Mouse (Mus musculus) forebrain, embryonic 14.5 days (tissue): ENCODE measurements around the gene Trim13. TPM values are rescaled to one million over a fixed set of nuclear protein-coding genes. Genes with fewer than 3 reads are reported as not detected.
"Not testable (repeated sequence)": the region's sequence is repeated elsewhere in the genome, so short reads cannot be mapped to it uniquely, and the experiment has no call there.

ENCODE experiments used
- ATAC-seq: fragments of 200-750 bp; cut with Nextera tagmentation; 2 replicates; pipeline ENCODE4 v1.8.0; 2017; ENCODE audit warnings: mild to moderate bottlenecking, moderate library complexity
- DNase-seq: peaks from one replicate; pipeline ENCODE4 v3.0.0-alpha.2; 2015; ENCODE audit warnings: low spot score
- H3K27ac ChIP-seq: fragments of 300-500 bp; sonication (generic); 2 replicates; pipeline ENCODE4 v1.5.1; 2014; ENCODE audit warnings: low read depth, mild to moderate bottlenecking, control low read depth, low read length, moderate library complexity
- H3K27me3 ChIP-seq: fragments of 300-500 bp; sonication (generic); replicated peaks from 2 replicates; pipeline ENCODE4 v1.6.1; 2014; ENCODE audit warnings: low read length, control low read depth, mixed read lengths; ENCODE audit not compliant: control insufficient read depth, insufficient read depth
- H3K36me3 ChIP-seq: fragments of 300-500 bp; sonication (generic); 2 replicates; pipeline ENCODE4 v1.6.1; 2014; ENCODE audit warnings: low read length, control low read depth; ENCODE audit not compliant: control insufficient read depth, insufficient read depth
- H3K4me1 ChIP-seq: fragments of 300-500 bp; sonication (generic); 2 replicates; pipeline ENCODE4 v1.6.1; 2014; ENCODE audit warnings: antibody characterized with exemption, low read length, control low read depth; ENCODE audit not compliant: control insufficient read depth, insufficient read depth
- H3K4me2 ChIP-seq: fragments of 300-500 bp; sonication (generic); 2 replicates; pipeline ENCODE4 v1.6.1; 2014; ENCODE audit warnings: mild to moderate bottlenecking, control low read depth, low read length
- H3K4me3 ChIP-seq: fragments of 300-500 bp; sonication (generic); 2 replicates; pipeline ENCODE4 v1.5.1; 2014; ENCODE audit warnings: low read depth, low read length, control low read depth
- H3K9ac ChIP-seq: fragments of 300-500 bp; sonication (generic); 2 replicates; pipeline ENCODE4 v1.6.1; 2014; ENCODE audit warnings: mild to moderate bottlenecking, low read length, control low read depth, moderate library complexity
- H3K9me3 ChIP-seq: fragments of 300-500 bp; sonication (generic); replicated peaks from 2 replicates; pipeline ENCODE4 v1.6.1; 2016; ENCODE audit warnings: low read length, control low read depth, mixed read lengths; ENCODE audit not compliant: control insufficient read depth
- WGBS: fragments of 180-500 bp; shearing (Covaris S2); extraction: QIAGEN DNeasy Blood & Tissue Kit; methylation state at CpG from one replicate; pipeline ENCODE4 v1.1.7; 2014; 5-methylcytosine and 5-hydroxymethylcytosine counted together
- polyA plus RNA-seq: library from polyadenylated mRNA; unstranded; fragments of >200 nt; fragmentation: Nextera tagmentation; extraction: Ambion mirVana; gene quantifications from 2 replicates; pipeline ENCODE4 v1.2.1, GENCODE M21; 2014

The Trim13 gene
- polyA plus RNA-seq, 1 experiment from 2014 or later: 70.7 TPM

GRCm38 (mm10) chr14:61604081-61604480 is 6.0 kb downstream of the Trim13 start:
- peaks cover 44% of the 10 kb centered on the region for H3K36me3 ChIP-seq
- 92% methylated on average over 3 of the region's 3 CpGs for WGBS
- ATAC-seq: no peak

GRCm38 (mm10) chr14:61606088-61606487 is 8.0 kb downstream of the Trim13 start:
- H3K9me3 ChIP-seq, ATAC-seq, H3K27ac ChIP-seq, DNase-seq, H3K4me2 ChIP-seq, H3K27me3 ChIP-seq, H3K4me3 ChIP-seq, H3K9ac ChIP-seq: not testable (repeated sequence)
- 90% methylated on average over 2 of the region's 2 CpGs for WGBS
- peaks cover 12% of the 10 kb centered on the region for H3K4me1 ChIP-seq
- H3K36me3 ChIP-seq: peaks cover 44% of the 10 kb centered on the region

More at GRCm38 (mm10) chr14:61604081-61604480, 6.0 kb downstream of the Trim13 start:
- DNase-seq: no peak
- H3K4me3 ChIP-seq: no peak overlapping the region
- H3K27ac ChIP-seq: no peak overlapping the region
- no peak overlapping the region for H3K4me2 ChIP-seq
- peaks cover 20% of the 10 kb centered on the region for H3K4me1 ChIP-seq
- H3K9ac ChIP-seq: no peak overlapping the region
- H3K9me3 ChIP-seq: no peaks in the 10 kb centered on the region
- H3K27me3 ChIP-seq: no peaks in the 10 kb centered on the region

- WGBS: 94% methylated on average over 3 of the region's 3 CpGs
- H3K27me3 ChIP-seq: no peaks in the 10 kb centered on the region
- no peak for DNase-seq
- H3K36me3 ChIP-seq: peaks cover 38% of the 10 kb centered on the region
- no peak within 1 kb of the TSS for H3K4me3 ChIP-seq
- H3K9ac ChIP-seq: no peak within 1 kb of the TSS
- no peaks in the 10 kb centered on the region for H3K9me3 ChIP-seq
- ATAC-seq: no peak
- peaks cover 2% of the 10 kb centered on the region for H3K4me1 ChIP-seq
- H3K4me2 ChIP-seq: no peak within 1 kb of the TSS
- no peak within 1 kb of the TSS for H3K27ac ChIP-seq
These were observed 9.1 kb downstream of the Trim13 start, which contains the start of gene Kcnrg for GRCm38 (mm10) chr14:61607157-61607556. Kcnrg (plus strand) TSS chr14:61607457.

GRCm38 (mm10) chr14:61611766-61612165 is 13.7 kb downstream of the Trim13 start:
- 95% methylated on average over 5 of the region's 5 CpGs for WGBS
- Histone ChIP-seq H3K9me3 (no peaks in the 10 kb centered on the region), H3K4me3 (no peak overlapping the region), H3K4me1 (no peaks in the 10 kb centered on the region), H3K27ac (no peak overlapping the region), H3K9ac (no peak overlapping the region), H3K4me2 (no peak overlapping the region), H3K36me3 (peaks cover 10% of the 10 kb centered on the region), H3K27me3 (no peaks in the 10 kb centered on the region)
- DNase-seq: no peak
- no peak for ATAC-seq

- Histone ChIP-seq H3K36me3 (peaks cover 5% of the 10 kb centered on the region; the same call in 1 of the 2 replicates), H3K9ac (no peak overlapping the region), H3K27me3 (no peaks in the 10 kb centered on the region), H3K9me3 (no peaks in the 10 kb centered on the region), H3K27ac (no peak overlapping the region), H3K4me1 (no peaks in the 10 kb centered on the region), H3K4me2 (no peak overlapping the region), H3K4me3 (no peak overlapping the region)
- 95% methylated on average over 2 of the region's 2 CpGs for WGBS
- no peak for DNase-seq
- no peak for ATAC-seq
These were observed 15.3 kb downstream of the Trim13 start for GRCm38 (mm10) chr14:61613319-61613718.

GRCm38 (mm10) chr14:61620371-61620770 is 22.3 kb downstream of the Trim13 start:
- 78% methylated on average over 2 of the region's 2 CpGs for WGBS
- Histone ChIP-seq H3K9ac (no peak overlapping the region), H3K36me3 (peaks cover 3% of the 10 kb centered on the region; the same call in 1 of the 2 replicates), H3K27ac (no peak overlapping the region), H3K4me3 (no peak overlapping the region), H3K4me2 (no peak overlapping the region), H3K27me3 (no peaks in the 10 kb centered on the region), H3K9me3 (no peaks in the 10 kb centered on the region), H3K4me1 (no peaks in the 10 kb centered on the region)
- DNase-seq (no peak), ATAC-seq (no peak)

- ATAC-seq (no peak), DNase-seq (no peak)
- Histone ChIP-seq H3K36me3 (peaks cover 24% of the 10 kb centered on the region), H3K27me3 (no peaks in the 10 kb centered on the region), H3K27ac (no peak overlapping the region), H3K4me3 (no peak overlapping the region), H3K4me2 (no peak overlapping the region), H3K9ac (no peak overlapping the region), H3K9me3 (no peaks in the 10 kb centered on the region), H3K4me1 (no peaks in the 10 kb centered on the region)
These were observed 37.9 kb downstream of the Trim13 start for GRCm38 (mm10) chr14:61635969-61636368.

GRCm38 (mm10) chr14:61642668-61643067 is 44.6 kb downstream of the Trim13 start:
- H3K27me3 ChIP-seq: no peaks in the 10 kb centered on the region
- ATAC-seq: no peak
- no peak overlapping the region for H3K4me2 ChIP-seq
- H3K9ac ChIP-seq: no peak overlapping the region
- DNase-seq: no peak
- no peaks in the 10 kb centered on the region for H3K4me1 ChIP-seq
- 52% methylated on average over 1 of the region's 1 CpGs for WGBS
- H3K27ac ChIP-seq: no peak overlapping the region
- no peaks in the 10 kb centered on the region for H3K9me3 ChIP-seq
- no peak overlapping the region for H3K4me3 ChIP-seq
- 0 out of 2 replicates have a peak, but pooled peaks cover 4% of the 10 kb centered on the region for H3K36me3 ChIP-seq

GRCm38 (mm10) chr14:61645547-61645946 is 47.5 kb downstream of the Trim13 start:
- DNase-seq: no peak

More at GRCm38 (mm10) chr14:61645547-61645946, 47.5 kb downstream of the Trim13 start:
- ATAC-seq: no peak
- Histone ChIP-seq H3K36me3 (no peaks in the 10 kb centered on the region), H3K4me2 (peak overlapping the region; percentile 48), H3K4me3 (peak overlapping the region; percentile 21), H3K27ac (no peak overlapping the region), H3K4me1 (no peaks in the 10 kb centered on the region; the same call in 1 of the 2 replicates), H3K9me3 (no peaks in the 10 kb centered on the region), H3K27me3 (no peaks in the 10 kb centered on the region), H3K9ac (no peak overlapping the region)
- WGBS: 13% methylated on average over 1 of the region's 1 CpGs
